Mouse (Mus musculus) forebrain, postnatal 0 days (tissue): ENCODE measurements around the gene Aars. TPM values are rescaled to one million over a fixed set of nuclear protein-coding genes. Genes with fewer than 3 reads are reported as not detected.

ENCODE experiments used
- ATAC-seq: fragments of 200-750 bp; cut with Nextera tagmentation; 2 replicates; pipeline ENCODE4 v1.8.0; 2017; ENCODE audit warnings: mild to moderate bottlenecking, moderate library complexity
- DNase-seq: peaks from one replicate; pipeline ENCODE4 v3.0.0-alpha.2; 2015
- H3K27ac ChIP-seq: fragments of 300-500 bp; sonication (generic); 2 replicates; pipeline ENCODE4 v1.5.1; 2014; ENCODE audit warnings: low read depth, mild to moderate bottlenecking, antibody characterized with exemption, low read length, moderate library complexity, mixed read lengths
- H3K27me3 ChIP-seq: fragments of 300-500 bp; sonication (generic); 2 replicates; pipeline ENCODE4 v1.6.1; 2014; ENCODE audit warnings: mild to moderate bottlenecking, low read length, mixed read lengths; ENCODE audit not compliant: insufficient read depth
- H3K36me3 ChIP-seq: fragments of 300-500 bp; sonication (generic); 2 replicates; pipeline ENCODE4 v1.6.1; 2014; ENCODE audit warnings: mild to moderate bottlenecking, moderate library complexity; ENCODE audit not compliant: insufficient read depth
- H3K4me1 ChIP-seq: fragments of 300-500 bp; sonication (generic); 2 replicates; pipeline ENCODE4 v1.6.1; 2014; ENCODE audit warnings: antibody characterized with exemption; ENCODE audit not compliant: insufficient read depth
- H3K4me2 ChIP-seq: fragments of 300-500 bp; sonication (generic); 2 replicates; pipeline ENCODE4 v1.6.1; 2014; ENCODE audit warnings: low read depth, mild to moderate bottlenecking, moderate library complexity
- H3K4me3 ChIP-seq: fragments of 300-500 bp; sonication (generic); 2 replicates; pipeline ENCODE4 v1.5.1; 2014; ENCODE audit warnings: low read depth, low read length, mixed read lengths
- H3K9ac ChIP-seq: fragments of 300-500 bp; sonication (generic); 2 replicates; pipeline ENCODE4 v1.6.1; 2014; ENCODE audit warnings: mild to moderate bottlenecking
- H3K9me3 ChIP-seq: fragments of 300-500 bp; sonication (generic); 2 replicates; pipeline ENCODE4 v1.6.1; 2016; ENCODE audit warnings: low read length
- CTCF ChIP-seq: sonication (generic); IDR thresholded peaks from 2 replicates; pipeline ENCODE4 v1.5.1; 2016; ENCODE audit warnings: antibody characterized with exemption, control low read depth, low read depth
- WGBS: fragments of 180-500 bp; shearing (Covaris S2); extraction: QIAGEN DNeasy Blood & Tissue Kit; methylation state at CpG from one replicate; pipeline ENCODE4 v1.1.7; 2014; 5-methylcytosine and 5-hydroxymethylcytosine counted together
- polyA plus RNA-seq: library from polyadenylated mRNA; unstranded; fragments of >200 nt; fragmentation: Nextera tagmentation; extraction: Ambion mirVana; gene quantifications from 2 replicates; pipeline ENCODE4 v1.2.1, GENCODE M21; 2015
- total RNA-seq: library from RNA; depleted of rRNA; stranded (reverse); fragments of >200 nt; gene quantifications from 2 replicates; pipeline ENCODE4 v1.2.3, GENCODE M21; 2014

Aars gene
- total and polyA plus RNA-seq, 2 experiments from 2014 or later, result 74.5 to 106 TPM

DNA sequence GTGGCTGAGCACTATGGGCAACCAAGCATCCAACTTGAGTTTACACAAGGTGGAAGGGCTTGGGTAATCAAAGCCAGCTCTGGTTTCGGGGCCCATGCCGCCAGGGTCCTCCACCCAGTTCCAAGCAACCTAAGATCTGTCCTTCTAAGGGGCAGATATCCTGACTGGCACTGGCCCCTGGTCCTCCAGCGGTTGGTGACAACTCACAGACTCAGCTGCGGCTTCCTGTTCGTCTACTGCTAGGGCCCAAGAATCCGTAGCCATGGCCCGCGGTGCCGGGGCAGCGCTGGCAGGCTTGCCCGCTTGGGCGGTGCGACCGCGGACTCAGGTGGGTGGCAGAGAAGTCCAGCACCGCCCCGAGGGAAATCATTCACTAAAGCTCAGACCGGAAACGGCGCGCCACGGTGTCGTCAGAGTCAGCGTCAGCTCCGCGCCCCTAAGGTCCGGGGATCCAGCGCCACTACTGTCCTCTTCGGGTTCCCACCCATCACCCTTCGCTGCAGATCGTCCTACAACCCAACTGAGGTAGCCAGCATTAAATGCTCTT lies 5.5 kb upstream of the Aars start:
- ATAC-seq (peak; percentile 99), DNase-seq (peak; percentile 86)
- Histone ChIP-seq H3K9ac (peak overlapping the region; percentile 84), H3K27me3 (no peaks in the 10 kb centered on the region), H3K27ac (peak overlapping the region; percentile 78; the same call in 1 of the 2 replicates), H3K4me2 (peak overlapping the region; percentile 71), H3K4me3 (peak overlapping the region; percentile 75), H3K4me1 (peaks cover 3% of the 10 kb centered on the region; the same call in 1 of the 2 replicates), H3K36me3 (no peaks in the 10 kb centered on the region), H3K9me3 (no peaks in the 10 kb centered on the region)
- WGBS, result under 1% methylated on average over 31 of the region's 31 CpGs
- no peak for TF ChIP-seq CTCF

DNA sequence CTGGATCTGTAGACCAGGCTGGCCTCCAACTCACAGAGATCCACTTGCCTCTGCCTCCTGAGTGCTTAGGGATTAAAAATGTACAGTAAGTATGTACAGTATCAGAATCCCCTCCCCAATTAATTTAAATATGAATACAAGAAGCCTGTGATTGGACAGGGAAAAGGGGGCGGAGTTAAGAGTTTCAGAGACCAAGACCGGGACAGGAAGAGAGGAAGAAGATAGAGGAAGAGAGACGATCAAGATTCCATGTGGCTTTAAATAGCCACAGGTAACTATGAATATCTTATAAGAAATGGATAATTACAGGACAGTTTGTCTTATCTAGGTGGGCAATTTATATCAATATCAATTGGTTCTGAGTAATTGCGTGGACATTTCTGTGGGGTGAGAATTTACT lies 3.4 kb upstream of the Aars start:
- Histone ChIP-seq H3K9me3 (no peaks in the 10 kb centered on the region), H3K27me3 (no peaks in the 10 kb centered on the region), H3K9ac (no peak overlapping the region), H3K4me2 (no peak overlapping the region), H3K36me3 (no peaks in the 10 kb centered on the region), H3K27ac (no peak overlapping the region), H3K4me1 (peaks cover 4% of the 10 kb centered on the region), H3K4me3 (no peak overlapping the region)
- ATAC-seq (no peak), DNase-seq (no peak)
- TF ChIP-seq CTCF, result no peak
- 64% methylated on average over 4 of the region's 4 CpGs for WGBS

DNA sequence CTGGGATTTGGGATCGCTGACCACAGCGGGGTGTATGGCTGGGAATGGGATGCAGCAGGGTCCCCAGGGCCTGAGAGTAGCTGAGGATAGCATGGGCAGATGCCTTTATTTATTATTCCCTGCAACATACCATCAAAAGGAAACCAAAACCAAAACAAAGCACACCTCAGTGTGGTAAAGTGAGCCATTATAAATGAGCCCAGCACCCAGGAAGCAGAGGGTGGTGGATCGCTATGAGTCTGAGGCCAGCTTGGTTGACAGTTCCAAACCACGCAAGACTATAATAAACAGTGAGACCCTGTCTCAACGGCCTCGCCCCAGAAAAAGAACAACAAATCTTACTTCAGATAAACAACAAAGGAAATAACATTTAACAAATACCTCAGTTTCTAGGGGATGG lies 2.9 kb upstream of the Aars start:
- no peak overlapping the region for H3K4me3 ChIP-seq
- H3K36me3 ChIP-seq, result no peaks in the 10 kb centered on the region
- no peaks in the 10 kb centered on the region for H3K27me3 ChIP-seq
- no peak for DNase-seq
- WGBS, result 82% methylated on average over 6 of the region's 6 CpGs
- no peak for TF ChIP-seq CTCF
- H3K9me3 ChIP-seq, result no peaks in the 10 kb centered on the region
- no peak overlapping the region for H3K9ac ChIP-seq
- no peak for ATAC-seq
- H3K4me2 ChIP-seq, result no peak overlapping the region
- H3K4me1 ChIP-seq, result peaks cover 9% of the 10 kb centered on the region
- no peak overlapping the region for H3K27ac ChIP-seq

GRCm38 (mm10) chr8:111031572-111031971 lies 1.4 kb upstream of the Aars start, which contains the start of gene Ddx19b:
Gene Ddx19b, minus strand, starts transcription at chr8:111031751.
- no peak for ATAC-seq
- peaks cover 12% of the 10 kb centered on the region for H3K4me1 ChIP-seq
- no peak within 1 kb of the TSS for H3K27ac ChIP-seq
- no peaks in the 10 kb centered on the region for H3K9me3 ChIP-seq
- H3K9ac ChIP-seq, result no peak within 1 kb of the TSS
- no peak for DNase-seq
- peaks cover 2% of the 10 kb centered on the region; the same call in 1 of the 2 replicates for H3K36me3 ChIP-seq
- 96% methylated on average over 19 of the region's 19 CpGs for WGBS
- H3K27me3 ChIP-seq, result no peaks in the 10 kb centered on the region
- no peak for TF ChIP-seq CTCF
- no peak within 1 kb of the TSS for H3K4me2 ChIP-seq
- no peak within 1 kb of the TSS for H3K4me3 ChIP-seq

- TF ChIP-seq CTCF, result no peak
- H3K4me1 ChIP-seq, result peaks cover 8% of the 10 kb centered on the region
- DNase-seq (peak; percentile 100), ATAC-seq (peak; percentile 100)
- H3K9me3 ChIP-seq, result no peaks in the 10 kb centered on the region
- peak overlapping the region; percentile 80 for H3K4me3 ChIP-seq
- peak overlapping the region; percentile 46 for H3K4me2 ChIP-seq
- no peaks in the 10 kb centered on the region for H3K27me3 ChIP-seq
- 6% methylated on average over 37 of the region's 37 CpGs for WGBS
- peak overlapping the region; percentile 88 for H3K27ac ChIP-seq
- H3K36me3 ChIP-seq, result peaks cover 16% of the 10 kb centered on the region
- peak overlapping the region; percentile 97 for H3K9ac ChIP-seq
These were observed 705 bp downstream of the Aars start for GRCm38 (mm10) chr8:111033482-111034215.

GRCm38 (mm10) chr8:111034276-111034675 lies 1.3 kb downstream of the Aars start:
- no peak for DNase-seq
- 24% methylated on average over 12 of the region's 12 CpGs for WGBS
- Histone ChIP-seq H3K27ac (peak overlapping the region; percentile 88), H3K9ac (peak overlapping the region; percentile 97), H3K27me3 (no peaks in the 10 kb centered on the region), H3K4me3 (peak overlapping the region; percentile 80), H3K4me2 (peak overlapping the region; percentile 46), H3K36me3 (peaks cover 22% of the 10 kb centered on the region), H3K9me3 (no peaks in the 10 kb centered on the region), H3K4me1 (peaks cover 8% of the 10 kb centered on the region)
- no peak for ATAC-seq
- no peak for TF ChIP-seq CTCF

DNA sequence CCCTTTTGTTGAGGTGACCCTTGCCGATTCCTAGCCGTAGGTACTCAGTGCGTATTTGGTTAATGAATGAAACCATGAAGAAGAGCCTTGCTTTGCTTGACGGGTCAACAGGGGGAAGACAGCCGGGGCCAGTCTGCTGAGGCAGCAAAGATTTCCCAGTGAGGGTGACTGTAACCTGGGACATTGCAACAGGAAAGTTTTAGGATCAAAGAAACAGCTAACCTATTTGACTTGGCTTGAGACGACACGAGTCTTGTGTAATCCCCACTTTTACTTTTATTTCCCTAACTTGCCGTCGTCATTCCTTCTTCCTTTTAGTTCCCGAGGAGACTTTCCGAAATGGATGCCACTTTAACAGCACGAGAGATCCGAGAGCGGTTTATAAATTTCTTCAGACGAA lies 3.6 kb downstream of the Aars start:
- Histone ChIP-seq H3K27ac (no peak overlapping the region), H3K4me3 (no peak overlapping the region), H3K4me2 (no peak overlapping the region), H3K9me3 (no peaks in the 10 kb centered on the region), H3K9ac (no peak overlapping the region), H3K36me3 (peaks cover 37% of the 10 kb centered on the region), H3K4me1 (peaks cover 8% of the 10 kb centered on the region), H3K27me3 (no peaks in the 10 kb centered on the region)
- ATAC-seq (no peak), DNase-seq (no peak)
- WGBS, result 94% methylated on average over 15 of the region's 15 CpGs
- no peak for TF ChIP-seq CTCF
